Mouse (Mus musculus) olfactory bulb, adult 2 months (tissue): ENCODE results near the gene Prrg2.

Source experiments
- CTCF ChIP-seq: fragments of 200-500 bp; IDR thresholded peaks from 2 replicates; pipeline ENCODE4 v1.5.1; 2012; ENCODE audit warnings: low read depth, mild to moderate bottlenecking, low read length, moderate library complexity; ENCODE audit not compliant: insufficient read depth
- POLR2A ChIP-seq: fragments of 200-500 bp; IDR thresholded peaks from 2 replicates; pipeline ENCODE4 v1.6.1; 2012; ENCODE audit warnings: mild to moderate bottlenecking, low read depth, low read length, moderate library complexity; ENCODE audit not compliant: insufficient read depth

DNA sequence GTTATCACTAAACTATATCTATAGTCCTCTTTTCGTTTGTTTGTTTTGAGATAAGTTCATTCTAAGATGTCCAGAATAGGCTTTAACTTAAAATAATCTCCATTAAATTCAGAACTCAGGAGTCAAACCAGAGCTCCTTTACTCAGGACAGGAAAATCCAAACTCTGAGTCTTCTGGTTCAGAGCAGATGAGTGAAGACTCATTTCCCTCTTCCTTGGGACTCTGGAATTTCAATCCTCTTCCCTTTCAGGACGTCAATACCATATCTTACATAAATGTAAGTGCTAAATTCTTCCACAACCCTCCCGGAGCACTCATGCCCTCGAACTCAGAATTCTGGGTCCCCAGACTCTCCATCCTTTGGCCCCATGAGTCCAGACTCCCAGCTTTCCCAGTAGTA, 45.7 kb downstream of the Prrg2 start:
- TF ChIP-seq POLR2A (no peak), CTCF (no peak)
